ENCODE assay signal across 20 mouse cellular contexts in the genomic region with DNA sequence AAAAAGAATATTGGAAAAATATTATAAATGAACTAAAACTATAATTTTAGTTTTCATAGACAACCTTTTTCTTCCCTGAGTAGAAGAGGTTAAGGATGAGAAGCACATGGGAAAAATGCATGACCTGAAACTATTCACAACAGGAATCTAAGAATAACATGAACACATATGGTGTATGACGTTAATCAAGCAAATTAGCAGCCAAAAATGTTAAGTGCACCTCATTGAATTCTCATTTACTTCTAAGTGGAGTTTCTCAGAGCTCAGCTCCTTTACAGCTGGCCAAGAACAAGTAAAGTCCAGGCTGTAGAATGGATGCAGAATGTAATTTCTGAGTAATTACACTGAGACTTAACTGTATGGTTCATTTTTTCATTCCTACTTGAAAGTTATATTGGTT.
"Had no signal": no experiment of that assay in that cellular context is flagged by ENCODE, and none has a peak within 500 bp of the region (broad histone marks: within the 10 kb centered on the region; RNA-seq: fewer than 3 reads in every experiment).

No protein-coding gene starts in this region.

- H3K9ac ChIP-seq: lung, embryonic 14.5 days; midbrain, embryonic 12.5 days; neural tube, embryonic 13.5 days; neural tube, embryonic 15.5 days; stomach, embryonic 15.5 days had no signal

- H3K4me1 ChIP-seq: midbrain, embryonic 10.5 days; midbrain, embryonic 12.5 days; neural tube, embryonic 13.5 days; neural tube, embryonic 15.5 days; stomach, embryonic 15.5 days had no signal

- ATAC-seq: midbrain, embryonic 16.5 days had no signal

- H3K4me2 ChIP-seq: lung, embryonic 14.5 days; midbrain, embryonic 12.5 days; neural tube, embryonic 13.5 days; neural tube, embryonic 15.5 days; stomach, embryonic 15.5 days had no signal

- H3K27me3 ChIP-seq: midbrain, embryonic 12.5 days; neural tube, embryonic 13.5 days; neural tube, embryonic 15.5 days; stomach, embryonic 15.5 days had no signal

- H3K9me3 ChIP-seq: midbrain, embryonic 10.5 days; midbrain, embryonic 12.5 days; neural tube, embryonic 13.5 days; neural tube, embryonic 15.5 days; stomach, embryonic 15.5 days had no signal

- H3K27ac ChIP-seq: midbrain, embryonic 10.5 days; midbrain, embryonic 12.5 days; neural tube, embryonic 13.5 days; neural tube, embryonic 15.5 days; stomach, embryonic 15.5 days; stomach, postnatal 0 days had no signal

- H3K36me3 ChIP-seq: midbrain, embryonic 10.5 days; midbrain, embryonic 12.5 days; neural tube, embryonic 13.5 days; neural tube, embryonic 15.5 days; stomach, embryonic 15.5 days had no signal

- H3K4me3 ChIP-seq: midbrain, embryonic 10.5 days; midbrain, embryonic 12.5 days; myocyte; neural tube, embryonic 13.5 days; neural tube, embryonic 15.5 days; stomach, embryonic 15.5 days had no signal

- DNase-seq: lung, adult 18-20 months; lung, embryonic 14.5 days; lung, postnatal 10 days; lung, postnatal 4 days; midbrain, embryonic 14.5 days; retina, postnatal 1 day; right cerebral cortex, adult 18-20 months; right cerebral cortex, postnatal 25 days; right cerebral cortex, postnatal 4 days; thymus, adult 2 months; thymus, postnatal 25 days; thymus, postnatal 4 days had no signal
